Comparison of ENCODE assay signal across 18 mouse cellular contexts in genomic region chr2:77896843-77897557, GRCm38 (mm10). TPM values are rescaled to one million over a fixed set of nuclear protein-coding genes. Genes with fewer than 3 reads are reported as not detected.
DNase-seq lines count a peak whose midpoint lies in the region; ATAC-seq and TF ChIP-seq lines count a peak whose summit lies in the region.
"Had no signal": no experiment of that assay in that cellular context is flagged by ENCODE, and none has a peak within 500 bp of the region (broad histone marks: within the 10 kb centered on the region; RNA-seq: fewer than 3 reads in every experiment).

No protein-coding gene starts in this region.

- no peak for TF ChIP-seq POLR2A in kidney, adult 2 months (IDR thresholded peaks at IDR 0.05; ENCODE audit: low read depth, low read length)

- no peaks in the 10 kb centered on the region for H3K27me3 ChIP-seq in forebrain, embryonic 13.5 days
- no peaks in the 10 kb centered on the region for H3K27me3 ChIP-seq in forebrain, embryonic 15.5 days
- H3K27me3 ChIP-seq in kidney, adult 2 months (replicated peaks; ENCODE audit: control insufficient read depth, insufficient read depth, low read length) = no peaks in the 10 kb centered on the region
- H3K27me3 ChIP-seq: heart, embryonic 15.5 days; neural tube, embryonic 13.5 days had no signal

- no peak overlapping the region for H3K4me3 ChIP-seq in forebrain, embryonic 13.5 days
- H3K4me3 ChIP-seq in forebrain, embryonic 15.5 days = no peak overlapping the region
- H3K4me3 ChIP-seq in layer of hippocampus, adult 2 months = no peak overlapping the region
- H3K4me3 ChIP-seq in kidney, adult 2 months (ENCODE audit: insufficient read depth, low read depth, low read length) = no peak overlapping the region
- H3K4me3 ChIP-seq: heart, embryonic 15.5 days; neural tube, embryonic 13.5 days had no signal

- WGBS in forebrain, embryonic 13.5 days = 91% methylated on average over 12 of the region's 12 CpGs
- 90% methylated on average over 12 of the region's 12 CpGs for WGBS in forebrain, embryonic 15.5 days
- WGBS in kidney, adult 2 months = 93% methylated on average over 12 of the region's 12 CpGs

- no peaks in the 10 kb centered on the region for H3K9me3 ChIP-seq in forebrain, embryonic 13.5 days (replicated peaks)
- no peaks in the 10 kb centered on the region for H3K9me3 ChIP-seq in forebrain, embryonic 15.5 days
- H3K9me3 ChIP-seq: heart, embryonic 15.5 days; neural tube, embryonic 13.5 days had no signal

- ATAC-seq in forebrain, embryonic 13.5 days = peak; percentile 43; the same call in 1 of the 2 replicates
- ATAC-seq in forebrain, embryonic 15.5 days (replicated peaks) = no peak
- ATAC-seq: inflammation-experienced regulatory T-cells, adult 6 months had no signal

- no peak overlapping the region for H3K27ac ChIP-seq in forebrain, embryonic 13.5 days
- H3K27ac ChIP-seq in forebrain, embryonic 15.5 days (replicated peaks) = no peak overlapping the region
- H3K27ac ChIP-seq in layer of hippocampus, adult 2 months = peak overlapping the region; percentile 52
- no peak overlapping the region for H3K27ac ChIP-seq in kidney, adult 2 months (ENCODE audit: insufficient read depth, low read depth, low read length)
- H3K27ac ChIP-seq: heart, embryonic 15.5 days; liver, embryonic 14.5 days; macrophage; neural tube, embryonic 13.5 days had no signal

- peak; percentile 26 to 29 for DNase-seq in left cerebral cortex, postnatal 10 days (ENCODE audit: extremely low spot score in 1 of 2, low spot score in 2 of 2)
- no peak for DNase-seq in left cerebral cortex, postnatal 36 days (ENCODE audit: low spot score in 2 of 2)
- DNase-seq in cerebellum, adult 8-10 months = peak; percentile 42
- DNase-seq in layer of hippocampus, adult 2 months (ENCODE audit: low spot score in 2 of 2) = peak in 1 of 2 experiments; percentile 32
- no peak for DNase-seq in kidney, adult 2 months
- DNase-seq in lung, postnatal 4 days = no peak
- DNase-seq: adrenal gland, postnatal 10 days; kidney, postnatal 10 days; midbrain, embryonic 14.5 days; right cerebral cortex, adult 18-20 months; thymus, postnatal 25 days had no signal

- peaks cover 67% of the 10 kb centered on the region for H3K36me3 ChIP-seq in forebrain, embryonic 13.5 days (ENCODE audit: poor library complexity, severe bottlenecking)
- H3K36me3 ChIP-seq in forebrain, embryonic 15.5 days = peaks cover 55% of the 10 kb centered on the region
- H3K36me3 ChIP-seq in kidney, adult 2 months (ENCODE audit: control insufficient read depth, insufficient read depth, low read length) = peaks cover 7% of the 10 kb centered on the region

- intact Hi-C loops in left cerebral cortex, postnatal 10 days (cut with DNase I) = no loop called here
- intact Hi-C loops in left cerebral cortex, postnatal 36 days (cut with DNase I) = no loop called here

- H3K9ac ChIP-seq in forebrain, embryonic 13.5 days = no peak overlapping the region
- no peak overlapping the region for H3K9ac ChIP-seq in forebrain, embryonic 15.5 days (replicated peaks)
- H3K9ac ChIP-seq: heart, embryonic 15.5 days; liver, embryonic 14.5 days; neural tube, embryonic 13.5 days had no signal

- no peak for TF ChIP-seq CTCF in layer of hippocampus, adult 2 months (conservative IDR thresholded peaks at IDR 0.05)
- TF ChIP-seq CTCF in kidney, adult 2 months (conservative IDR thresholded peaks at IDR 0.05; ENCODE audit: insufficient read depth, insufficient read length, low read depth, low read length) = no peak

- H3K4me1 ChIP-seq in forebrain, embryonic 13.5 days = no peaks in the 10 kb centered on the region
- no peaks in the 10 kb centered on the region for H3K4me1 ChIP-seq in forebrain, embryonic 15.5 days
- H3K4me1 ChIP-seq in kidney, adult 2 months (ENCODE audit: control insufficient read depth, insufficient read depth, low read length) = no peaks in the 10 kb centered on the region
- H3K4me1 ChIP-seq: heart, embryonic 15.5 days; neural tube, embryonic 13.5 days had no signal

- H3K4me2 ChIP-seq in forebrain, embryonic 13.5 days = no peak overlapping the region
- no peak overlapping the region for H3K4me2 ChIP-seq in forebrain, embryonic 15.5 days (replicated peaks)
- H3K4me2 ChIP-seq: heart, embryonic 15.5 days; neural tube, embryonic 13.5 days had no signal

RNA-seq across cellular contexts. Expression of gene Cwc22, which starts 49.2 kb away (rescaled TPM):
- 30.2 and 32.7 TPM in 2 replicates for polyA plus RNA-seq in forebrain, embryonic 13.5 days (2015; fragmentation: Nextera tagmentation; extraction: Ambion mirVana)
- 25.7 and 31.2 TPM in 2 replicates for polyA plus RNA-seq in forebrain, embryonic 15.5 days (2015; fragmentation: Nextera tagmentation; extraction: Ambion mirVana)
- 10 to 100 TPM; 23.7 to 23.9 TPM for total RNA-seq in left cerebral cortex, postnatal 10 days (2021)
- 10 to 100 TPM; 24.5 to 29.4 TPM for total RNA-seq in left cerebral cortex, postnatal 36 days (2021)
- 10 to 100 TPM; 26.7 to 29.7 TPM for total RNA-seq in layer of hippocampus, adult 2 months (2021)
- polyA plus RNA-seq in kidney, adult 2 months (2012; rRNA removed) = 3.4 and 5.7 TPM in 2 replicates

Comparison
In these comparisons a context has a peak if more than half of its experiments do, and no peak if none do; other contexts are left out.
1. DNase-seq: peak in left cerebral cortex, postnatal 10 days (2 of 2) and cerebellum, adult 8-10 months (single experiment); none in left cerebral cortex, postnatal 36 days (0 of 2), kidney, adult 2 months (single experiment) and lung, postnatal 4 days (0 of 2).